In the genomic region with DNA sequence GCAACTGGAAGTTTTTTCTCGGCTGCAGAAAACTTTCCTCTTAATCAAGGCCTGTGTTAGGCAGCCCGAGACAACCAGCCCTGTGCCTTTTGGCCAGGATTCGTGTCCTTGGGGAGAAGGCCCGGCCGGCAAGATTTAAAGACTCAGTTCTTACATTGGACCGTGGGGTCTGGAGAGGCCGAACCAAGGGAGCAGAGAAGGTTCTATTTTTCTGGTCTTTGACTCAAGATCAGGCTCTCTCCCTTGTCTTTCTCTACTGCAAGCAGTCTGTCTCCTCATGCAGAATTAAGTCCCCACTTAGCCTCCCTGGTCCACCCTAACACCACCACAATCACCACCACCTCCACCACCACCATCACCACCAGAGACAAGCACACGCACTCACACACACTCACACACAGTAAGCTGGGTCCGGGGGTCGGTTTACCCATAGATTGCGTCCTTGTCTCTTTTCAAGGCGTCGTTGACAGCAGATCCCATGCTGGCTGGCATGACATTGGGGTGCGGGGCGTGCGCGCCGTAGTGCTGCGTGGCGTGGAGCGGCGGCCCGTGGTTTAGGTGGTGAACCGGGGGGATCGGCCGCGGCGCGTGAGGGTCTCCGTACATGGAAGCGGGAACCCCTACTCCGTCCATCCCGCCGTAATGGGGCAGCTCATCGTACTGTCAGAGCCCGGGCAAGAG, we compare ENCODE assay signal across 8 mouse cellular contexts. TPM values are rescaled to one million over a fixed set of nuclear protein-coding genes. Genes with fewer than 3 reads are reported as not detected.
DNase-seq lines count a peak whose midpoint lies in the region; ATAC-seq and TF ChIP-seq lines count a peak whose summit lies in the region.

No protein-coding gene starts in this region.

- TF ChIP-seq EP300 in stomach, postnatal 0 days (optimal IDR thresholded peaks at IDR 0.05), result no peak

- H3K27ac ChIP-seq in left cerebral cortex, adult 2 months, result peak overlapping the region; percentile 91
- H3K27ac ChIP-seq in embryonic facial prominence, embryonic 10.5 days (replicated peaks), result peak overlapping the region; percentile 95
- peak overlapping the region; percentile 99 for H3K27ac ChIP-seq in hindbrain, embryonic 11.5 days (ENCODE audit: low read depth, low read length)
- H3K27ac ChIP-seq in liver, embryonic 16.5 days (ENCODE audit: low read length), result no peak overlapping the region
- H3K27ac ChIP-seq in stomach, postnatal 0 days (replicated peaks), result peak overlapping the region; percentile 95

- H3K36me3 ChIP-seq in embryonic facial prominence, embryonic 10.5 days (replicated peaks), result peaks cover 33% of the 10 kb centered on the region
- H3K36me3 ChIP-seq in hindbrain, embryonic 11.5 days (ENCODE audit: control insufficient read depth, insufficient read depth, low read length), result no peaks in the 10 kb centered on the region
- no peaks in the 10 kb centered on the region for H3K36me3 ChIP-seq in liver, embryonic 16.5 days (ENCODE audit: control insufficient read depth, insufficient read depth)
- no peaks in the 10 kb centered on the region for H3K36me3 ChIP-seq in stomach, postnatal 0 days (ENCODE audit: control insufficient read depth, insufficient read depth, low read length)

- under 1% methylated on average over 36 of the region's 36 CpGs for WGBS in embryonic facial prominence, embryonic 10.5 days
- WGBS in hindbrain, embryonic 11.5 days, result under 1% methylated on average over 36 of the region's 36 CpGs
- WGBS in liver, embryonic 16.5 days (ENCODE audit: insufficient replicate concordance), result under 1% methylated on average over 36 of the region's 36 CpGs
- 1% methylated on average over 36 of the region's 36 CpGs for WGBS in stomach, postnatal 0 days

- no peaks in the 10 kb centered on the region for H3K9me3 ChIP-seq in embryonic facial prominence, embryonic 10.5 days
- no peaks in the 10 kb centered on the region for H3K9me3 ChIP-seq in hindbrain, embryonic 11.5 days (ENCODE audit: control insufficient read depth, low read length)
- no peaks in the 10 kb centered on the region for H3K9me3 ChIP-seq in liver, embryonic 16.5 days (replicated peaks; ENCODE audit: control insufficient read depth, low read length)
- H3K9me3 ChIP-seq in stomach, postnatal 0 days (ENCODE audit: control insufficient read depth, low read length), result no peaks in the 10 kb centered on the region

- DNase-seq in left cerebral cortex, adult 2 months (ENCODE audit: extremely low spot score in 1 of 2, low spot score in 2 of 2), result no peak
- no peak for DNase-seq in left cerebral cortex, adult 9 months (ENCODE audit: low spot score in 2 of 2)
- DNase-seq in embryonic facial prominence, embryonic 10.5 days (ENCODE audit: low spot score), result peak; percentile 56
- peak; percentile 59 for DNase-seq in hindbrain, embryonic 11.5 days (ENCODE audit: low spot score)
- DNase-seq in stomach, postnatal 0 days (ENCODE audit: low spot score), result peak; percentile 36
- DNase-seq in left cerebral cortex, adult 18-20 months (ENCODE audit: low spot score in 2 of 2), result no peak
- no peak for DNase-seq in urinary bladder, postnatal 10 days (ENCODE audit: low spot score)

- peak overlapping the region; percentile 66 for H3K4me2 ChIP-seq in hindbrain, embryonic 11.5 days (replicated peaks; ENCODE audit: low read depth, low read length)
- H3K4me2 ChIP-seq in liver, embryonic 16.5 days (ENCODE audit: low read depth, low read length), result peak overlapping the region; percentile 61
- H3K4me2 ChIP-seq in stomach, postnatal 0 days (replicated peaks; ENCODE audit: low read depth), result peak overlapping the region; percentile 80

- H3K4me1 ChIP-seq in embryonic facial prominence, embryonic 10.5 days, result peaks cover 53% of the 10 kb centered on the region
- peaks cover 9% of the 10 kb centered on the region for H3K4me1 ChIP-seq in hindbrain, embryonic 11.5 days (replicated peaks; ENCODE audit: control insufficient read depth, insufficient read depth, low read length)
- no peaks in the 10 kb centered on the region for H3K4me1 ChIP-seq in liver, embryonic 16.5 days (ENCODE audit: control insufficient read depth, low read depth, low read length)
- H3K4me1 ChIP-seq in stomach, postnatal 0 days (replicated peaks; ENCODE audit: control insufficient read depth, insufficient read depth), result no peaks in the 10 kb centered on the region

- peaks cover 34% of the 10 kb centered on the region for H3K27me3 ChIP-seq in embryonic facial prominence, embryonic 10.5 days (replicated peaks; ENCODE audit: low read depth, poor library complexity, severe bottlenecking)
- H3K27me3 ChIP-seq in hindbrain, embryonic 11.5 days (ENCODE audit: control insufficient read depth, insufficient read depth, low read length), result no peaks in the 10 kb centered on the region
- H3K27me3 ChIP-seq in liver, embryonic 16.5 days (ENCODE audit: control insufficient read depth, insufficient read depth, low read depth, low read length), result peaks cover 80% of the 10 kb centered on the region
- no peaks in the 10 kb centered on the region for H3K27me3 ChIP-seq in stomach, postnatal 0 days (ENCODE audit: control insufficient read depth, insufficient read depth, low read length)

- H3K4me3 ChIP-seq in left cerebral cortex, adult 2 months, result peak overlapping the region; percentile 74
- peak overlapping the region; percentile 89 for H3K4me3 ChIP-seq in embryonic facial prominence, embryonic 10.5 days
- H3K4me3 ChIP-seq in hindbrain, embryonic 11.5 days (ENCODE audit: low read depth, low read length), result peak overlapping the region; percentile 90
- peak overlapping the region; percentile 60 for H3K4me3 ChIP-seq in liver, embryonic 16.5 days (ENCODE audit: low read depth, low read length)
- peak overlapping the region; percentile 70 for H3K4me3 ChIP-seq in stomach, postnatal 0 days (ENCODE audit: low read depth, low read length)

- intact Hi-C loops in left cerebral cortex, adult 2 months (cut with DNase I), result no loop called here

- H3K9ac ChIP-seq in hindbrain, embryonic 11.5 days (ENCODE audit: low read depth, low read length), result peak overlapping the region; percentile 100
- H3K9ac ChIP-seq in liver, embryonic 16.5 days (ENCODE audit: low read depth, low read length), result no peak overlapping the region
- peak overlapping the region; percentile 91 for H3K9ac ChIP-seq in stomach, postnatal 0 days (ENCODE audit: low read length)

- no peak for TF ChIP-seq CTCF in left cerebral cortex, adult 2 months (IDR thresholded peaks at IDR 0.05)
- no peak for TF ChIP-seq CTCF in stomach, postnatal 0 days (IDR thresholded peaks at IDR 0.05; ENCODE audit: low read depth)

- no peak for ATAC-seq in hindbrain, embryonic 11.5 days (ENCODE audit: low FRiP score)
- no peak for ATAC-seq in liver, embryonic 16.5 days (ENCODE audit: low read depth)
- ATAC-seq in stomach, postnatal 0 days (ENCODE audit: low FRiP score, low TSS enrichment), result no peak

RNA-seq across cellular contexts. Expression of a gene that starts 2.7 kb away (rescaled TPM):
- total RNA-seq in left cerebral cortex, adult 2 months (2021), result 100 to 1,000 TPM; 110 to 116 TPM
- polyA plus RNA-seq in embryonic facial prominence, embryonic 10.5 days (2016; fragmentation: Nextera tagmentation; extraction: Ambion mirVana), result 67.0 and 71.9 TPM in 2 replicates
- 121 and 142 TPM in 2 replicates for polyA plus RNA-seq in hindbrain, embryonic 11.5 days (2014; fragmentation: Nextera tagmentation; extraction: Ambion mirVana)
- polyA plus RNA-seq in liver, embryonic 16.5 days (2015; fragmentation: Nextera tagmentation; extraction: Ambion mirVana), result 1.1 and 1.6 TPM in 2 replicates
- 17.7 and 20.2 TPM in 2 replicates for polyA plus RNA-seq in stomach, postnatal 0 days (2015; fragmentation: Nextera tagmentation; extraction: Ambion mirVana)
- total RNA-seq in left cerebral cortex, adult 18-20 months (2021), result 100 to 1,000 TPM; 109 to 117 TPM

Comparison
In these comparisons a context has a peak if more than half of its experiments do, and no peak if none do; other contexts are left out.
1. DNase-seq: peak in embryonic facial prominence, embryonic 10.5 days (single experiment), hindbrain, embryonic 11.5 days (single experiment) and stomach, postnatal 0 days (single experiment); none in left cerebral cortex, adult 2 months (0 of 2), left cerebral cortex, adult 9 months (0 of 2), left cerebral cortex, adult 18-20 months (0 of 2) and urinary bladder, postnatal 10 days (single experiment).
2. Peak in every context shown above with its lines, with median percentiles within 50 percentile points of each other: H3K4me3 ChIP-seq and H3K4me2 ChIP-seq.